9 mouse cellular contexts compared by ENCODE assay signal in the genomic region with DNA sequence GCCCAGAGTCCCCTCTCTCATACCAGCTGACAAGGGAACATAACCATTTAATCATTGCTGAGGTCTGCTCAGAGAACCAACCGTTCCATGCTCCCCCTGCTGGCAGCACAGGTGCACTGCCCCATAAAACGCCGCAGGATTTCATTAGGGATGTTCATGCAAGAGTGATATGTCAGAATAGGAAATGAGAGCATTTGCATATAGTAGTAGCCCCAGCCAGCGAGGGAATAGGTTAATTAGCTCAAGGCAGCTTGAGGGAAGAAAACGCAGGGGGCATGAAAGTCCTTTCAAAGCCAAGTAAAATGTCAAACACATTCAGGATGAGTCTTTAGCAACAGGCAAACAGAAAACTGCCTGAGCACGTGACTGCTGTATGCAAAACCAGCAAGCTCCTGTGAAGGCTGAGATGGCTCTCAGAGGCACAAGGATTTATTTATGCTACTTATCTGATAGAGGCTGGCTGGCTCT.
A peak's percentile ranks its signal among the peaks of the same experiment; 100 is the strongest.
DNase-seq lines count a peak whose midpoint lies in the region; ATAC-seq lines count a peak whose summit lies in the region.
"Had no signal": no experiment of that assay in that cellular context is flagged by ENCODE, and none has a peak within 500 bp of the region (broad histone marks: within the 10 kb centered on the region; RNA-seq: fewer than 3 reads in every experiment).

No protein-coding gene starts in this region.

- H3K36me3 ChIP-seq in hindbrain, embryonic 14.5 days (replicated peaks; ENCODE audit: control insufficient read depth, insufficient read depth) = peaks cover 3% of the 10 kb centered on the region; the same call in 1 of the 2 replicates

- DNase-seq in MN1 (ENCODE audit: low spot score) = peak; percentile 88
- peak; percentile 80 for DNase-seq in cerebellum, adult 9-11 months
- peak; percentile 84 to 94 for DNase-seq in frontal cortex, postnatal 36 days (ENCODE audit: low spot score in 2 of 2)
- DNase-seq in hindbrain, embryonic 14.5 days (ENCODE audit: low spot score) = peak; percentile 92
- DNase-seq in layer of hippocampus, postnatal 14 days (ENCODE audit: low spot score in 2 of 2) = peak; percentile 90 to 92
- DNase-seq in lung, postnatal 14 days = peak; percentile 80
- DNase-seq in retina, embryonic 14.5 days (ENCODE audit: low spot score) = peak; percentile 93
- peak; percentile 57 to 65 for DNase-seq in urinary bladder, adult 18-20 months (ENCODE audit: low spot score in 2 of 2)

- H3K9ac ChIP-seq in hindbrain, embryonic 14.5 days = no peak overlapping the region

- H3K4me2 ChIP-seq in hindbrain, embryonic 14.5 days (replicated peaks) = peak overlapping the region; percentile 38

- peak; percentile 84 for ATAC-seq in hindbrain, embryonic 14.5 days (ENCODE audit: low FRiP score)

- 3% methylated on average over 6 of the region's 6 CpGs for WGBS in hindbrain, embryonic 14.5 days

- H3K9me3 ChIP-seq in hindbrain, embryonic 14.5 days (ENCODE audit: control insufficient read depth, low read length) = no peaks in the 10 kb centered on the region
- H3K9me3 ChIP-seq: megakaryocyte, embryonic 14.5 days had no signal

- H3K27ac ChIP-seq in hindbrain, embryonic 14.5 days = peak overlapping the region; percentile 58

- H3K27me3 ChIP-seq in hindbrain, embryonic 14.5 days (ENCODE audit: control insufficient read depth, insufficient read depth, low read length) = no peaks in the 10 kb centered on the region
- H3K27me3 ChIP-seq: megakaryocyte, embryonic 14.5 days had no signal

- H3K4me3 ChIP-seq in hindbrain, embryonic 14.5 days (replicated peaks; ENCODE audit: low read length) = no peak overlapping the region
- H3K4me3 ChIP-seq: megakaryocyte, embryonic 14.5 days had no signal

- H3K4me1 ChIP-seq in hindbrain, embryonic 14.5 days (replicated peaks; ENCODE audit: control insufficient read depth, insufficient read depth, low read length) = peaks cover 24% of the 10 kb centered on the region
